Mouse (Mus musculus): ENCODE data around the gene Hivep1. TPM values are rescaled to one million over a fixed set of nuclear protein-coding genes. Genes with fewer than 3 reads are reported as not detected.

Gene Hivep1
- polyA plus RNA-seq, 2 experiments, result 13.4 to 15.7 TPM

DNA sequence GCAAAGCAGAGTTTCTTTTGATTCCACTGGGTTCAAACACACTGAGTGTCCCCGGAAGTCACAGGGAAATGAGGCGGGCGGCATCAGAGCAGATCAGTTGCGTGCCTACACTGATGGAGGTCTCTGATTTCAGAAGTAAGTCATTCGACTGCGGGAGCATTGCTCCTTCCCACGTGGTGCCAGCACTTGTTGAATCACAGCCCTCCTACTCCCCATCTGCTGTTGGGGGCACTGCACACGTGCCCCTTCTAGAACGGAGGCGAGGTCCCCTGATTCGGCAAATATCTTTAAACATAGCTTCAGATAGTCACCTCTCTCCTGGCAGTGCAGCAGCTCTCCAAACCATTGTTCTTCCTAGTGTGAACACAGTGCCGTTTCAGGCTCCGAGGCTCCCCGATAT, 106.4 kb downstream of the Hivep1 start:
- peaks cover 38% of the 10 kb centered on the region for H3K36me3 ChIP-seq (ENCODE audit: control insufficient read depth, insufficient read depth, low read length)

DNA sequence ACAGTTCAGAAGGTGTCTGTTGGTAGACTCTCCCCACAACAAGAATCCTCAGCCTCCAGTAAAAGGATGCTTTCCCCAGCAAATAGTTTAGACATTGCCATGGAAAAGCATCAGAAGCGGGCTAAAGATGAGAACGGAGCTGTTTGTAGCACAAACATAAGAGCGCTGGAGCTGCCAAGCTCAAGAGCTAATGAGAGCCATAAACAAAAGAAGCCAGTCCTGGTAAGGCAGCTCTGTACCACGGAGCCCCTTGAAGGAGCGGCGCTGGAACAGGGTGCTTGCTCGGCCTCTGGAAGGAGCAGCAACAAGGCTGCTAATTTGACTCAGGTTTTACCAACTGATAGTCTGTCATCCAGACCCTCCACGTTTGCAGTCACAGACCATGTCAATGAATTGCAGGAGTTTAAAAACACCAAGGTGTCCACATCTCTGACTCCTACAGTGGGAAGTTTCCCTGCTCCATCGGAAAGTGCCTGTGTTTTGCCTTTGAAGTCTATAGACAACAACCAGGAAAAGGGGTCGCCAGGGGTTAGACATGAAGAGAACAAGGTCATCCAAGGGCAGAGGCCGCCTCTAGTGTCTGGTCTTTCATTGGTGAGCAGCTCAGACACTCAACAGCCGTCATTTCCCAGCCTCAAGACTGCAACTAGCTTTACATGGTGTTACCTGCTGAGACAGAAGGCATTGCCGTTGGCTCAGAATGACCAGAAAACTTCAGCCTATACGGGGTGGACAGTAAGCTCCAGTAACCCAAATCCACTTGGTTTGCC, 107.8 kb downstream of the Hivep1 start:
- no peaks in the 10 kb centered on the region for H3K9me3 ChIP-seq (ENCODE audit: control insufficient read depth, low read length)
- DNase-seq (ENCODE audit: low spot score) (no peak), ATAC-seq (ENCODE audit: low FRiP score, low read depth) (no peak)
- no peak overlapping the region for H3K9ac ChIP-seq (ENCODE audit: low read depth, low read length, severe bottlenecking)
- no peak overlapping the region for H3K27ac ChIP-seq (replicated peaks; ENCODE audit: low read depth, low read length)
- 44% methylated on average over 14 of the region's 14 CpGs for WGBS
- H3K27me3 ChIP-seq (ENCODE audit: control insufficient read depth, insufficient read depth, low read length), result no peaks in the 10 kb centered on the region
- no peak overlapping the region for H3K4me3 ChIP-seq (replicated peaks; ENCODE audit: low read length)
- no peaks in the 10 kb centered on the region for H3K4me1 ChIP-seq (ENCODE audit: control insufficient read depth, insufficient read depth, low read length)
- no peak for TF ChIP-seq POLR2A (IDR thresholded peaks at IDR 0.05; ENCODE audit: borderline replicate concordance, extremely low read depth, insufficient read depth, insufficient read length)
- H3K36me3 ChIP-seq (ENCODE audit: control insufficient read depth, insufficient read depth, low read length), result peaks cover 35% of the 10 kb centered on the region
- H3K4me2 ChIP-seq (replicated peaks; ENCODE audit: low read depth, low read length, severe bottlenecking), result no peak overlapping the region

More for the DNA sequence above, 106.4 kb downstream of the Hivep1 start:
- Histone ChIP-seq H3K27me3 (ENCODE audit: control insufficient read depth, insufficient read depth, low read length) (no peaks in the 10 kb centered on the region), H3K27ac (replicated peaks; ENCODE audit: low read depth, low read length) (no peak overlapping the region), H3K4me1 (ENCODE audit: control insufficient read depth, insufficient read depth, low read length) (no peaks in the 10 kb centered on the region), H3K4me2 (replicated peaks; ENCODE audit: low read depth, low read length, severe bottlenecking) (no peak overlapping the region), H3K4me3 (replicated peaks; ENCODE audit: low read length) (no peak overlapping the region), H3K9ac (ENCODE audit: low read depth, low read length, severe bottlenecking) (no peak overlapping the region), H3K9me3 (ENCODE audit: control insufficient read depth, low read length) (no peaks in the 10 kb centered on the region)
- no peak for ATAC-seq (ENCODE audit: low FRiP score, low read depth)
- WGBS, result 92% methylated on average over 14 of the region's 14 CpGs
- no peak for DNase-seq (ENCODE audit: low spot score)
- TF ChIP-seq POLR2A (IDR thresholded peaks at IDR 0.05; ENCODE audit: borderline replicate concordance, extremely low read depth, insufficient read depth, insufficient read length), result no peak

DNA sequence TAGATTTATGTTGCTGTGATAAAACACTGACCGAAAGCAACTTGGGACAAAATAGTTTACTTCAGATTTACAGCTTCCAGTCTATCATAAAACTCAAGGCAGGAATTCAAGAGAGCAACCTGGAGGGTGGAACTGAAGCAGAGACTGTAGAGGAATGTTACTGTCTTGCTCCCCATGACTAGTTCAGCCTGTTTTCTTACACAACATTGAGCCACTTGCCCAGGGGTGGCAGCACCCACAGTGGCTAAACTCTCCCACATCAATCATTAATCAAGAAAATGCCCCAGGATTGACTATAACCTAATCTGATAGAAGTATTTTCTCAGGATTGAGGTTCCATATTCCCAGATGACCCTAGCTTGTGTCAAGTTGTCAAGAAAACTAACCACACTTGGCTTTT, 119.0 kb downstream of the Hivep1 start:
- no peak overlapping the region for H3K9ac ChIP-seq (ENCODE audit: low read depth, low read length, severe bottlenecking)
- H3K4me3 ChIP-seq (replicated peaks; ENCODE audit: low read length), result no peak overlapping the region
- no peaks in the 10 kb centered on the region for H3K9me3 ChIP-seq (ENCODE audit: control insufficient read depth, low read length)
- H3K4me1 ChIP-seq (ENCODE audit: control insufficient read depth, insufficient read depth, low read length), result no peaks in the 10 kb centered on the region
- 67% methylated on average over 1 of the region's 1 CpGs for WGBS
- H3K27me3 ChIP-seq (ENCODE audit: control insufficient read depth, insufficient read depth, low read length), result no peaks in the 10 kb centered on the region
- no peak for TF ChIP-seq POLR2A (IDR thresholded peaks at IDR 0.05; ENCODE audit: borderline replicate concordance, extremely low read depth, insufficient read depth, insufficient read length)
- DNase-seq (ENCODE audit: low spot score) (no peak), ATAC-seq (ENCODE audit: low FRiP score, low read depth) (no peak)
- peaks cover 37% of the 10 kb centered on the region for H3K36me3 ChIP-seq (ENCODE audit: control insufficient read depth, insufficient read depth, low read length)
- H3K27ac ChIP-seq (replicated peaks; ENCODE audit: low read depth, low read length), result no peak overlapping the region
- H3K4me2 ChIP-seq (replicated peaks; ENCODE audit: low read depth, low read length, severe bottlenecking), result no peak overlapping the region

DNA sequence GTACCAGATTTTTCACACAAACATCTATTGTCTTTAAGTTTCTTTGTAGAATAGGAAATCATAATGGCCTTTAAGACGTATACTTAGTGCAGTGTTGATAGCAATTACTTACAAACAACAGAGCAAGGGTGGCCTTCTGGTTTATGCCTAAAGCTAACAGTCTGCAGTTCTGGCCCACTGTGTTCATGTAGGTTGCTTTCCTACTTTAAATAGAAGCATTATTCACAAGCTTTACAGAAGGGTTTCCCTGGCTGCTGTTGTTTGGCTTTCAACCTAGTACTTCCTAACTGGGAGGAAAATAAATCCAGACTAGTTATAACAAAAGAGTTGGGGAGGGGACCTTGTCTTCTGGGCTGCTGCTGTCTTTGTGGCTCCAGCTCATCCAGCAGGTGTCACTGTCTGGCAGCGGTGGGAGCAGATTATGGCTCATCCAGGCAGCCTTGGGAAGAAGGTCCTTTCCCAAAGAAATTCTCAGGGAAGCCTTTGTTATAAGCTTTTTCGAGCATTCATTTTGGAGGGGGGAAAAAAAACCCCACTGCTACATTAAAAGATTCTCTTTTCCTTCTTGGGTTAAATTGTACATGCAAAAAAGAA, 123.1 kb downstream of the Hivep1 start:
- H3K4me2 ChIP-seq (replicated peaks; ENCODE audit: low read depth, low read length, severe bottlenecking), result no peak overlapping the region
- no peak overlapping the region for H3K9ac ChIP-seq (ENCODE audit: low read depth, low read length, severe bottlenecking)
- no peaks in the 10 kb centered on the region for H3K27me3 ChIP-seq (ENCODE audit: control insufficient read depth, insufficient read depth, low read length)
- no peak for ATAC-seq (ENCODE audit: low FRiP score, low read depth)
- TF ChIP-seq POLR2A (IDR thresholded peaks at IDR 0.05; ENCODE audit: borderline replicate concordance, extremely low read depth, insufficient read depth, insufficient read length), result no peak
- H3K4me3 ChIP-seq (replicated peaks; ENCODE audit: low read length), result no peak overlapping the region
- no peaks in the 10 kb centered on the region for H3K4me1 ChIP-seq (ENCODE audit: control insufficient read depth, insufficient read depth, low read length)
- no peaks in the 10 kb centered on the region for H3K9me3 ChIP-seq (ENCODE audit: control insufficient read depth, low read length)
- peaks cover 25% of the 10 kb centered on the region for H3K36me3 ChIP-seq (ENCODE audit: control insufficient read depth, insufficient read depth, low read length)
- DNase-seq (ENCODE audit: low spot score), result peak; percentile 45
- H3K27ac ChIP-seq (replicated peaks; ENCODE audit: low read depth, low read length), result no peak overlapping the region
- WGBS, result 41% methylated on average over 3 of the region's 3 CpGs

DNA sequence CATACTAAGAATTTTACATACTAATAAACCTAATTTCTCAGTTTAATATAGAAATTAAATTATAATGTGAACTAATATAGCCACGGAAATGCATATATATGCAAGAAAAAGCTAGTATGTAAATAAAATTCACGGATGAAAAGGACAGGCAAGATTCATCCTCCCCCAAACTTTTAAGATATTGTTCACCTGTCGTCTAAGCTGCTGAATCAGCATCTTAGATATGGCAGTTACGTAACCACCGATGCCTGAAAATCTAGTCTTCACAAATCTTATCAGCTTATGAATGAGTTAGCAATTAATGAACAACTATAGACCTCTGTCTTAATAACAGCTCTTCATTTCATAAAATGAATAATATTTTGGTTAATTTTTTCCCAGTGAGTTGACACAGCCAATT, 130.8 kb downstream of the Hivep1 start:
- WGBS, result 85% methylated on average over 5 of the region's 5 CpGs
- no peak for DNase-seq (ENCODE audit: low spot score)
- H3K9me3 ChIP-seq (ENCODE audit: control insufficient read depth, low read length), result no peaks in the 10 kb centered on the region
- H3K36me3 ChIP-seq (ENCODE audit: control insufficient read depth, insufficient read depth, low read length), result peaks cover 24% of the 10 kb centered on the region
- no peak overlapping the region for H3K4me3 ChIP-seq (replicated peaks; ENCODE audit: low read length)
- no peaks in the 10 kb centered on the region for H3K27me3 ChIP-seq (ENCODE audit: control insufficient read depth, insufficient read depth, low read length)
- H3K4me2 ChIP-seq (replicated peaks; ENCODE audit: low read depth, low read length, severe bottlenecking), result no peak overlapping the region
- no peak overlapping the region for H3K27ac ChIP-seq (replicated peaks; ENCODE audit: low read depth, low read length)
- ATAC-seq (ENCODE audit: low FRiP score, low read depth), result no peak
- H3K4me1 ChIP-seq (ENCODE audit: control insufficient read depth, insufficient read depth, low read length), result no peaks in the 10 kb centered on the region
- no peak for TF ChIP-seq POLR2A (IDR thresholded peaks at IDR 0.05; ENCODE audit: borderline replicate concordance, extremely low read depth, insufficient read depth, insufficient read length)
- no peak overlapping the region for H3K9ac ChIP-seq (ENCODE audit: low read depth, low read length, severe bottlenecking)
